Mouse (Mus musculus): ENCODE measurements around the gene Klk1b9.

- TF ChIP-seq GATA1 (IDR thresholded peaks at IDR 0.05; ENCODE audit: borderline replicate concordance, low read length) (no peak), FLI1 (IDR thresholded peaks at IDR 0.05; ENCODE audit: low read length) (no peak)
Observed at GRCm38 (mm10) chr7:43936551-43936950, 39.3 kb upstream of the Klk1b9 start.
